Mouse (Mus musculus) embryonic stem cell, embryonic (primary cell): ENCODE results near the gene Smarca2.

Experiments
- CTCF ChIA-PET, 4 experiments: fragments of 300-600 bp in 2 of 4; fragments of 350-600 bp in 2 of 4; sonication (Branson Sonifier 250); formaldehyde crosslinking; loops; one replicate each; lab custom pipeline; 2022; ENCODE audit warnings: inconsistent platforms in 2 of 4; lab: Charles Lee
- POLR2A ChIA-PET, 4 experiments: fragments of 300-600 bp in 2 of 4; fragments of 350-600 bp in 2 of 4; sonication (Branson Sonifier 250); formaldehyde crosslinking; loops; one replicate each; lab custom pipeline; 2022; ENCODE audit warnings: antibody characterized with exemption in 4 of 4, inconsistent platforms in 1 of 4; lab: Charles Lee

Smarca2 gene

DNA sequence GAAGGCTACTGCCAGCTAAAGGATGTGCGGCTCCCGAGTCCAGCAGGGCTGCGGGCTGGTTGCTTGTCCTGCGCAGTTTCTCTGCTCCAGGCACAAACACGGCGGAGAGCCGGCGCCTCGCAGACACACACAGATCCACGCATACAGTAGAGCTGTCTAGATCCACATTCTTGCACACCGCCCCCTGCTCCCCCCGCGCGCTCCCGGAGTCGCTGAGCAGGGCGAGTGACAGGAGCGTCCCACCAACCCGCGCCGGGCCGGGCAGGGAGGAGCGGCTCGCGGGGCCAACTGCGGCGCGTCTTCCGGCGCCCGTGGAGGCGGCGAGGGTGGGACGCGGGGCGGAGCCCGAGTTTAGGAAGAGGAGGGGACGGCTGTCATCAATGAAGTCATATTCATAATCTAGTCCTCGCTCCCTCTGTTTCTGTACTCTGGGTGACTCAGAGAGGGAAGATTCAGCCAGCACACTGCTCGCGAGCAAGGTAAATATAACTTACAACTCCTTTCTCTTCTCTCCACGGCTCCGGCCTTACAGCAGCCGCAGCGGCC lies at the start of gene Smarca2:
Smarca2 (plus strand) TSS at position 296 of the 546 bp plus-strand sequence.
- POLR2A ChIA-PET = interaction anchor here in 3 of 4 experiments (0.7 to 1.9 kb wide), 8 partner anchors 8 to 1407 kb away, joined by 3 to 9 read pairs (median 4); partner anchors contain the start of genes Pum3 (in 1 of the 3) and Rfx3 (in 1 of the 3)
- CTCF ChIA-PET = no interaction called here

DNA sequence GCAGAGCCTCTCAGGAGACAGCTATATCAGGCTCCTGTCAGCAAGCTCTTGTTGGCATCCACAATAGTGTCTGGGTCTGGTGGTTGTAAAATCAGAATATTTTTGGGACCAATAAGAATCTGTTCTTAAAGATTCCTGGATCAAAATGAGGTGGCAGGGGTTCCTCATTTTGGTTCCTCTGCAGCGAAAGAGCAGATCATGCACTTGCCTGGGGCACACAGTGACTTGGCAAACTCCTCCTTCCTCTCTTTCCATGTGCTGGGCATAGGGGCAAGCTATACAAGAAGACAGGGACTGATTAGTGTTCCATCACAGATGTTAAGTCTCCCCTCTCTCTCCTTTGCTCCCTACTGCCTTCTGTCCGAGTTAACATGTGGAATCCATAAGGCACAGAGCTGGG lies 40.0 kb upstream of the Smarca2 start:
- POLR2A ChIA-PET = no interaction called here
- CTCF ChIA-PET = no interaction called here

DNA sequence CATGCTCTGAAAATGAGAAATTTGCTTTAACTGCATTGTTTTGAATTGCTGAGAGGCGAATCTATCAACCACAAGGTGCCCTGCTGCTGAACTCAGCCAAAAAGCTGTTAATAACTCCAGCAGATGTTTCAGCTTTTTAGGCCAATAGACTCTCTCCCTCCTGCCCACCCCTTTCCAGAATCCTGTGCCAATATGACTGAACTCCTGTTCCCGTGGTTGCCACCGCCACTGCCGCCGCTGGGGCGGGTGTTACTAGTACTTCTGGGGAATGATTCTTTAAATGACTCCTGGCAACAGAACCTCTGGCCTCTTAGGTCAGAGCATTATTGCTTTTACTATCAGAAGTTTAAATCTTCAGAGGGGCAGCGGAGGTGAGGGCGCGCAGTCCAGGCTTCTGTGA lies 38.7 kb upstream of the Smarca2 start:
- CTCF ChIA-PET = no interaction called here
- POLR2A ChIA-PET = interaction anchor here in 1 of 4 experiments (0.7 kb wide), 1 partner anchor 855 kb away, joined by 3 read pairs; no protein-coding TSS in a partner anchor

DNA sequence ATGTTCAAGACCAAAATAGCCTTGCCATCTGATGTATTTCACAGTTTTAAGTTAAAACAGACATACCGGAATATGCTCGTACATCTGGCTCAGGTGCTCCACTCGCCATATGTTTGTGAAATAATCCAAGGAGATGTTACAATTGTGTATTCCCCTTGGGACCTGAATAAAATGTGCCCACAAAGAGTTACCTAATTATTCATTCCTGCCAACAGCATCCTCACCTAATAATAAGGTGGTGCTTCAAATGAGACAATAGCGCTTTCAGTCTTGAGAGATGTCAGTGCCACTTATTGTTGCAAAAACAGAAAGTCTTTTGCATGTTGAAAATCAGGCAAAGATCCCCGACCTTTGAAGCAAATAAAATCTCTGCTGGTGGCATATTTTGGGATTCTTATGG lies 36.6 kb upstream of the Smarca2 start:
- CTCF ChIA-PET = no interaction called here
- POLR2A ChIA-PET = no interaction called here

DNA sequence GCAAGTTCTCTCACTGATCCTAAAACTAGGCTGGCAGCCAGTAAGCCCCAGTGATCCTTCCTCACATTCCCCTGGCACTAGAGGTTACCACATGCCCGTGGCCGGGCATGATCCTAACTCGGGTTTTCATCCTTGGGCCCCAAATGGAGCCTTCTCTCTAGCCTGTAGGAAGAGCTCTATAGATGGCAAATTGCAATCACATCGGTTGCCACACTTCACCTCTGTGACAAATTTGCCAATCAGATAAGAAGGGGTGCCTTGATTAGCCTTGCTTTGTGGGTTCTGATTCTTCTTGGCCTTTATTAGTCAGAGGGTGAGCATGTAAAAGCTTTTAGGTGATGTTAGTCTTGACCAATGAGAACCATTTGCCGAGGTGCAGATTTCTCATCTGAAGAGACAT lies 35.9 kb upstream of the Smarca2 start:
- CTCF ChIA-PET = no interaction called here
- POLR2A ChIA-PET = no interaction called here

DNA sequence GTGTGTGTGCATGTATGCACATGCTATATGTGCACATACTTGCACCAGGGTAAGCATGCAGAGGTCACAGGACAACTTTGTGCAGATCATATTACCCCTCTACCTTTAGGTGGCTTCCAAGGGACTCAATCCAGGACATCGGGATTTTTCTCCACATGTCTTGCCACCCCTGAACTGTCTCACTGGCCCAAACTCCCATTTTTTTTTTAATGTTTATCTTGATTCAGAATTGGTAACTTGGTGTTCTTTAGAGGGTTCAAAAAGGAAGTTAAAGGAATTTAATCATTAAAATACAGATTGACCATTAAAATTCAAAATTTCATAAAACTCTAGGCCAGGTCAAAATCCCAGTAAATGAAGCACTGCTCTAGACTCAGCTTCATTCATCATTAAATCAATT lies 35.4 kb upstream of the Smarca2 start:
- ChIA-PET POLR2A (no interaction called here), CTCF (no interaction called here)

DNA sequence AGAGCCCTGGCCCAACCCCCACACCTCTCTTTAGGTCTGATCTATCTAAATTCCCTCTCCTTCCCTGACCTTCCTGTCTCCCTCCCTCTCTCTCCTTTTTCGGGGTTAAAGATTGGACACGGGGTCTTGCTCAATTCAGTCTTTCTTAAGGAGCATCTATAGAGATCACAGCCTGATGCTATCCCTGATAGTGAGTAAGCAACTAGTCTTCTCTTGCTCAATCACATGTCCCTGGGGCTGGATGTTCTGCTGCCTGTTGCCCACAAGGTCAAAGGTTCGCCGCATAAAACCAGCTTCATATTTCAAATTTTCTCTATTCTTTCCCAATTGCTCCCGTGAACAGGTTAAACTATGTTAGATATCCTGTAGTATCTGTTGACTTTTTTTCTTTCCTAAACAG lies 25.2 kb upstream of the Smarca2 start:
- POLR2A ChIA-PET = no interaction called here
- CTCF ChIA-PET = no interaction called here

DNA sequence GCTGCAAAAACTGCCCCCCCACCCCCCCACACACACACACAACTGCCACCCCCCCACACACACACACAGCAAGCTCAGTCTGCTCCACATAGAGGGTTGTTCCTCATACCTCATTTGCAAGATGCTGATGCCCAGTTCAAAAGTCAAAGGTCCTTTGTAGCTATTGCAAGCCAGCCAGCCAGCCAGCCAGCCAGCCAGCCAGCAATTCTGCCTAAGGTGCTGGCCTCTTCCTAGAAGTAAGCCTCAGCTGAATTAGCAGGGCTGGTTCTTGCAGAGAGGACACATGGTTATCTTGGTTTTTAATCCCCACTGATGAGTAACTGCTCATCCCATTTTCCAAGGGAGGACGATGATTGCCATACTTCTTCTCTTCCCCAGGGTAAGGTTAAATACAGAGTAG lies 24.8 kb upstream of the Smarca2 start:
- CTCF ChIA-PET = interaction anchor here in 1 of 4 experiments (0.6 kb wide), 1 partner anchor 13 kb away, joined by 3 read pairs; no protein-coding TSS in a partner anchor
- POLR2A ChIA-PET = no interaction called here

DNA sequence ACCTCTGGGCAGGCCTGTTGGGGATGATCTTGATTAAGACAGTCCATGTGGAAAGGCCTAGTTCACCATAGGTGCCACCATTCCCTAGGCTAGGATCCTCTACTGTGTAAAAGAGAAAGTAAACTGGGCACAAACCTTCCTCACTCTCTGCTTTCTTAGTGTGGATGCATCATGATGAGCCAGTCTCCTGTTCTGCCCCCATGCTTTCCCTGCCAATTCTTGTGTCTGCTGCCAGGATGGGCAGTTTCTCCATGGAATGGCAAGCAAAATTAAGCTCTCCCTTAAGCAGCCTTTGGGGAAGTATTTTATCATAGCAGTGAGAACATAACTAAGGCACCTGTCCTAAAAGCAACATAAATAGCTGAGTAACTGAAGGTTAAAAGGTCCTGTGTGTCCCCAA lies 10.2 kb upstream of the Smarca2 start:
- CTCF ChIA-PET = no interaction called here
- POLR2A ChIA-PET = no interaction called here

DNA sequence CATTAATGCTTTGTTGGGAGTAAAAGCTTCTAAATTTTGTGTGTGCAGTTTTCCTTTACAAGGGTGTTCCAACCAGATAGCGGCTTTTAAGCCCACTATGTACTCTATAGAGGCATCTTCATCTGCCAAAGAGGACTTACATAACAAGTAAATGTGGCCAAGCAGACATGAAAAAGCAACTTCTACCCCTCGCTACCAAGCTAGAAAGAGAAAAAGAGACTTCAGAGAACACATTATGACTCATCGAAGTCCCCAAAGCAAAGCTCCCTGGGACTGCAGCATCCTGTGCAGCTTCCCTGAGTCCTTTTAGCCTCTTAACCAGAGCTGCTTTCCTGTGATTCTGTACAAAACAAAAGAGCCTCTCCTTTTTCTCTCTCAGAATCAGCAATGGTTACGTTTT lies 3.4 kb upstream of the Smarca2 start:
- POLR2A ChIA-PET = interaction anchor here in 1 of 4 experiments (0.6 to 0.8 kb wide), 2 partner anchors 13 to 258 kb away, joined by 3 read pairs; no protein-coding TSS in a partner anchor
- CTCF ChIA-PET = interaction anchor here in 1 of 4 experiments (0.6 kb wide), 1 partner anchor 1731 kb away, joined by 6 read pairs; no protein-coding TSS in a partner anchor

DNA sequence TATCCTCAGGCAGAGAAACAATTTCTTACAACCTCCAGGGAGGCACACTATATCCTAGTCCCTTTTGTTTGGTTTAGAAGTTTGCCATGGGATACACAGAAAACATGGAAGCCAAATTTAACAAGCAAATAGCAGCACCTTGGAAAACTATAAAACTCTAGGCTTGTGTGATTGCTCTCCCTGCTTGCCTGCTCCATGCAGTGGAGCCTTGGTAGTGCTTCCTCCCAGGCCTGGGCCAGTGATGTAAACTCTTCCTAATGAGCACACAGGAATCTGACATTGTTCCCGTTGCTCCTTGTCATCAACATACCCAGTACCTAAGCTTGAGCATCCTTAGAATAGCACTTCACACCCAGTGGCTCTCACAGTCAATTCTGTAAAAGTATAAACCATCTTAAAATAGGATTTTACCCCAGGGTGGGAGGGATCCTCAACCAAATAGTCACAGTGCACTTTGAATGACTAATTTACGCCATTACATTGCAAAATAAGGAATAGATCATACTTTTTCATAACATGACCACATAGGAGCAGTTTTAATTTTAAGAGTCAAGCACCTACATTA lies 1.5 kb upstream of the Smarca2 start:
- CTCF ChIA-PET = interaction anchor here in 1 of 4 experiments (1.0 kb wide), 1 partner anchor 140 kb away, joined by 5 read pairs; no protein-coding TSS in a partner anchor
- POLR2A ChIA-PET = interaction anchor here in 2 of 4 experiments (0.6 to 1.9 kb wide), 6 partner anchors 9 to 73 kb away, joined by 3 to 7 read pairs (median 3); no protein-coding TSS in a partner anchor

DNA sequence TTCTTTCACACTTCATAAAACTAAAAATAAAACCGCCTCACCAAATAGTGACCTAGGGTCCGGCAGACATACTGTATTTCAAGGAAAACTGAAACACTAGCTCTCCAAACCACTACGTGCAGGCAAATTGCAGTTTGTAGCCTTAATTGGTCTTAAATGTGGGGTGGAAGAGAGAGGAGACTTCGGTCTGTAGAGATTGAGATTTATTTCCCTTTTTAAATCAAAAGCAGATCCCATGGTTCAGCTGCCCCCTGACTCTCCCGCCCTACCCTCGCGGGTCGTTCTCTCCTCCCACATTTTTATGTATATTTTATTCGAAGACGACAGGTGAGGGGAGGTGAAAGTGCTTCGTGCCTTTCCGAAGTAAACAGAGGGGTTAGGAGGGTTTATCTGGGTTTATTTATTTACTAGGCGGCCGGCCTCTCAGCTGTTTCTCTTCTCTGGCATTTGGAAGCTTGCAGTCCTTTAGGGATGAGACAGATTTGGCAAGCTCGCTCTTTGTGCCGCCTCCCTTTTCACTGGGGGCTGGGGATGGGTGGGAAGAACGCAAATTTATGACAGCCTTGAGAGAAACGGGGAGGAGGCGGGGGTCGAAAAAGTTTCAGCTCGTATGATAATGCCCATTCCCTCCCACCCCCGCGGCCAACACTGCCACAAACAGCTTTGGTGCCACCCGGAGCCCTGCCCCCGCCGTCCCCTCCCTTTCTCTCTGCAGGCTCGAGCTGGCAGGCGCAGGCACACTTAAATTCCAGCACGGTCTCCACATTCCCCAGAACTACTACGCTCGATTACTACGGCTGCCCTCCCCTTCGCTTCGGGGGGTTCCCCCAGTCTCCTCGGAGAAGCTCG lies 720 bp upstream of the Smarca2 start:
- POLR2A ChIA-PET = interaction anchor here in 3 of 4 experiments (0.6 to 1.9 kb wide), 11 partner anchors 9 to 1407 kb away, joined by 3 to 7 read pairs (median 3); partner anchors contain the start of genes Pum3 (in 1 of the 3) and Rfx3 (in 1 of the 3)
- CTCF ChIA-PET = interaction anchor here in 2 of 4 experiments (0.6 to 1.0 kb wide), 3 partner anchors 141 to 1424 kb away, joined by 4 to 6 read pairs (median 5); no protein-coding TSS in a partner anchor

DNA sequence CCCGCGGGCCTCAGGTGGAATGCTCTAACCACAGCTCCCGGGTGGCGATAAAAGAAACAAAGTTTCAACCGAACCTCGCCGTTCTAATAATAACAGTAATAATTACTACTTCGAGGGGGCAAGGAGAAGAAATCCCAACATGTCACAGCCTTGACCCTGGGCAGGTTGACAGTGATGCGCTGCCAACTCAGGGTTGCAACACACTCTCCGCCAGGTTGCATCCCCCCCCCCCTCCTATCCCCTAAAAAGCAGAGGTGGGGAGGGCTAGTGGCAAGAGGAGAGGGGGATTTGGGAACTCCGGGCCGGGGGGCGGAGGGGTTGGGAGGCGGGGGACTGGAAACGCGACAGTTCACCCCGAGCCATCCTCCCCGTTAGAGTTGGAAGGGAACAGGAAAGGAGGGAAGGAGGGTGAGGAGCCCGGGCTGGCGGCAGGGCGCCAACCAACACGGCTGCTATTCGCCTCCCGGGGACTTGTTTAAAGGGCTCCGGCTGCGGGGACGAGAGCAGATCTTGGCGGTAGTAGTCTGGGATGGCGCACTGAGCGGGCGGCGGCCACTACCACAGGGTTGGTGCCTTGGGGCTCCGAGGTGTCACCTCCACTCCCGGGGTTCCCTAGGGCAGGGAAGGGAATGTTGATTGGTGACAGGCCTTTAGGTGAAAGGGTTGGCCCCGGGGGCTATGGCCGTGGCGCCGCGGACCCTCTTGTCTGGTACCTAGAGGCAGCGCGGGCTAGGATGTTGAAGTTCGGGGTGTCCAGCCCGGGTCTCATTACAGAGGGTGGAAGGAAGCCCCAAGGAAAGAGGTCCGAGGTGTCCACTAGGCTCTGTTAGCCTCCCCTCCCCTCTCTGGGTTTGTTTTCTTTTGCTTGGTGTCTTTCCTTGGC lies 829 bp downstream of the Smarca2 start:
- ChIA-PET CTCF (no interaction called here), POLR2A (interaction anchor here in 2 of 4 experiments (0.7 kb wide), 2 partner anchors 661 to 822 kb away, joined by 3 to 9 read pairs; no protein-coding TSS in a partner anchor)

DNA sequence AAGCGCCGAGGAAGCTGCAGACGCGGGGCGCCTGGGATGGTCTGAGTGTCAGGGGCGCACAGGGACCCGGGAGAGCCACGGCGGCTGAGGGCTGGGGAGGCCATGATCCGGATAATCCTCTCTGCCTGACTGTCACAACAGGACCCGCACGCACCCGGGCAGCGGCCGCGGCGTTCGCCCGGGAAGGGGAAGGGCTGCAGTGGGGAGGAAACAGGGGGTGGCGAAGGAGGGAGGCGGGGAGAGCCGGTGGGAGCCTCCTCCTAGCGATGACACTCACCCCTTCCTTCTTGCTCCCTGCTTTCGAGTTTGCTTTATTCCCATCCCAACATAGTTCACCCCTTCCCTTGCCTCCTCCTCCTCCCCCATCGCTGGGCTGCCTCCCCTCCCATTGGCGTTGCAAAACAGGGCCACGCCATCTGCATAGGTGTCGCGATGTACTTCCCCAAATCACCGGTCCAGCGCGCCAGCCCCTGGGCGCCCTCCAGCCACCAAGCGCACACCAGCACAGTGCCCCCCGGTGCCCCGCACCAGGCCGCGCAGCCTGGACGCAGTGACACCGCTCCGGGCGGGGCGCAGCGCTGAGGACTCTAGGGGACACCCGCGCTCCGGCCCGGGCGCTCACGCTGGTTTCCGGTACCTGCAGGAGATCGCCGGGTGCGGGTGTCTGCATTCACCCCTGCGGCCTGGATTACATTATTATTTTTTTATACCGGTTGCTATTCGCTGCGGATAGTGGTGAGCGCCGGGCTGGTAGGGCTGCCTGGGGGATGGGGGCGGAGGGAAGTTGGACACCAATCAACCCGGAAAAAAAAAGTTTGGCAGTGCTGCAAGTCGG lies 1.7 kb downstream of the Smarca2 start:
- ChIA-PET POLR2A (no interaction called here), CTCF (no interaction called here)

DNA sequence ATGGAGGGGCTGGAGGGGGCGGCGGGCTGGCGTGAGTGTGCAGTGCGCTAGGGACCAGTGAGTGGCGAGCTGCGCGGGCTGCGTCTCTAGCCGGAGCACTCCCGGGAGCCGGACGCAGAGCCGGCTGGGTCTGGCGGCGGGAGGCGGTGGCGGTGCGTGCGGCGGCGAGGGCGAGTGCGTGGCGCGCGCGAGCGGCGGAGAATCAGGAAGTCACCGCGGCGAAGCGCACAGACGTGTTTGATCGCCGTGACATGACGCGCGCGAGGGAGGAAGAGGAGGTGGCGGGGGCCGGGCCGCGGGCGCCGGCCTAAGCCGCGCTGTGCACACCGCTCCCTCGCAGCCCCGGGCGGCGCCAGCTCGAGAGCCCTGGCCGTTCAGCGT lies 2.3 kb downstream of the Smarca2 start:
- POLR2A ChIA-PET = no interaction called here
- CTCF ChIA-PET = no interaction called here

DNA sequence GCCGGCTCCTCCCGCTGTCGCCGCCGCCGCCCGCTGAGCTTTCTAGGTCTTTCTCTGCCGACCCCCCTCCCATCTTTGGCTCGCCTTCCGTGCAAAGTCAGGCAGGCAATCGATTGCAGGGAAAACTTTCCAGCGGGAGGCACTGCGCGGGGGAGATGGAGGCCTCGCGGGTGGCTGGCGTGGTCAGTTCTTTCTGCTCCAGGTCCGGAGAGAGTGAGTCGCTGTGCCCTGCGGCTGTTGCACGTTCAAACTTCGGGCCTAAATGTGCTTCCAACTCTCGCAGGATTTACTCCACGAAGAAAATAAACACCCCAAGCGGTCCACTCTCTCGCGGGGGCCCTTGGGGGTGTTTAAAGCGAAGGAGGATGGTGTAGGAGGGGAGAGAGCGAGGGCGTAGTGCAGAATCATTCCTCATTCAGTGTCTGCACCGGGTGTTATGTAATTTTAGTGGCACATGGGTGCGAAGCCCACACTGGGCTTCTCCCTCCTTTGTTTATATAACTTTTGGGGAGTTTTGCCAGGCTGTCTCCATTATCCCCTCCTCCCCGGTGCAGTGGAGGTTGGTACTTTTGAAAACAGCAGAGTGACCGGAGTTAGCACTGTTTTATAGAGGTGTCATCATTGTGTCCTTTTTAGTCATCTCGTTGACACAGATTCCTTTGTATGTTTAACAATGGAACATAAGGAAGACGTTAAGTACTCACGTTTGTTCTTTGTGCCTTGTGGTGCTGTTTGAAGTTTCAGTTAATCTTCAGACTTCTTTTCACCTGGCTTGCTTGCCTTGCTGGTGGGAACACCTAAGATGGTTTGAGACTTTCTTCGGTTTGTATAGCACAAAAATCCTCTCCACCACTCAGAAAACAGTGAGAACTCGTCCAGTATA lies 2.9 kb downstream of the Smarca2 start:
- ChIA-PET CTCF (no interaction called here), POLR2A (no interaction called here)

DNA sequence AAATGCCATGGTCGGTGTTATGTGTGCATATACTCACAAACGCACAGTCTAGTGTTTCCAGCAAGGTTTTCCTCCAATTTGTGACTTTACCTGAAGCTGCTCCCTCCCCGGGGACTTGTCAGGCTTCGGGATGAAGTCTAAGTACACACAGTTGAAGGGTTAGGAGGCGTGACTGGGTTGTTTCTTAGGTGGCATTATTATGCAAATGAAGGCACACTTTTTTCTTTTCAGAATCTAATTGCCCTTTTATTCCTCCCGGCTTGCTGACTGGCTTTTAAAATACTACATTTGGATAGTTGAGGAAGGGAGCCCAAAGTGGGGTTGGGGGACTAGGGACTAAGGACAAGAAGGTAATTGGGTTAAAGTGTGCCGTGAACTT lies 3.6 kb downstream of the Smarca2 start:
- ChIA-PET POLR2A (no interaction called here), CTCF (no interaction called here)
